Mouse (Mus musculus) kidney, embryonic 14.5 days (tissue): ENCODE measurements around the gene Pafah1b1. TPM values are rescaled to one million over a fixed set of nuclear protein-coding genes. Genes with fewer than 3 reads are reported as not detected.
A peak's percentile ranks its signal among the peaks of the same experiment; 100 is the strongest.

Experiments used
- ATAC-seq: fragments of 200-750 bp; cut with Nextera tagmentation; 2 replicates; pipeline ENCODE4 v1.8.0; 2017; ENCODE audit warnings: moderate number of reproducible peaks, mild to moderate bottlenecking, moderate TSS enrichment, moderate library complexity; ENCODE audit not compliant: low FRiP score, low TSS enrichment
- H3K27ac ChIP-seq: fragments of 300-500 bp; sonication (generic); 2 replicates; pipeline ENCODE4 v1.5.1; 2014; ENCODE audit warnings: low read depth, mild to moderate bottlenecking, low read length, moderate library complexity, mixed read lengths
- H3K27me3 ChIP-seq: fragments of 300-500 bp; sonication (generic); 2 replicates; pipeline ENCODE4 v1.6.1; 2014; ENCODE audit warnings: mild to moderate bottlenecking, low read length; ENCODE audit not compliant: control insufficient read depth, insufficient read depth
- H3K36me3 ChIP-seq: fragments of 300-500 bp; sonication (generic); 2 replicates; pipeline ENCODE4 v1.6.1; 2014; ENCODE audit warnings: low read length, mixed read lengths; ENCODE audit not compliant: control insufficient read depth, insufficient read depth
- H3K4me1 ChIP-seq: fragments of 300-500 bp; sonication (generic); 2 replicates; pipeline ENCODE4 v1.6.1; 2014; ENCODE audit warnings: low read length, mixed read lengths; ENCODE audit not compliant: control insufficient read depth, insufficient read depth
- H3K4me2 ChIP-seq: fragments of 300-500 bp; sonication (generic); replicated peaks from 2 replicates; pipeline ENCODE4 v1.6.1; 2014; ENCODE audit warnings: low read depth, mild to moderate bottlenecking, low read length
- H3K4me3 ChIP-seq: fragments of 300-500 bp; sonication (generic); 2 replicates; pipeline ENCODE4 v1.5.1; 2014; ENCODE audit warnings: mild to moderate bottlenecking, low read length
- H3K9ac ChIP-seq: fragments of 300-500 bp; sonication (generic); 2 replicates; pipeline ENCODE4 v1.6.1; 2014; ENCODE audit warnings: low read depth, mild to moderate bottlenecking, low read length, moderate library complexity
- H3K9me3 ChIP-seq: fragments of 300-500 bp; sonication (generic); 2 replicates; pipeline ENCODE4 v1.6.1; 2016; ENCODE audit warnings: low read length; ENCODE audit not compliant: control insufficient read depth
- WGBS: fragments of 180-500 bp; shearing (Covaris S2); extraction: QIAGEN DNeasy Blood & Tissue Kit; methylation state at CpG from one replicate; pipeline ENCODE4 v1.1.7; 2014; 5-methylcytosine and 5-hydroxymethylcytosine counted together
- polyA plus RNA-seq: library from polyadenylated mRNA; unstranded; fragments of >200 nt; fragmentation: Nextera tagmentation; extraction: Ambion mirVana; gene quantifications from 2 replicates; pipeline ENCODE4 v1.2.1, GENCODE M21; 2014

The Pafah1b1 gene
- polyA plus RNA-seq, 1 experiment from 2014 or later: 74.1 TPM

DNA sequence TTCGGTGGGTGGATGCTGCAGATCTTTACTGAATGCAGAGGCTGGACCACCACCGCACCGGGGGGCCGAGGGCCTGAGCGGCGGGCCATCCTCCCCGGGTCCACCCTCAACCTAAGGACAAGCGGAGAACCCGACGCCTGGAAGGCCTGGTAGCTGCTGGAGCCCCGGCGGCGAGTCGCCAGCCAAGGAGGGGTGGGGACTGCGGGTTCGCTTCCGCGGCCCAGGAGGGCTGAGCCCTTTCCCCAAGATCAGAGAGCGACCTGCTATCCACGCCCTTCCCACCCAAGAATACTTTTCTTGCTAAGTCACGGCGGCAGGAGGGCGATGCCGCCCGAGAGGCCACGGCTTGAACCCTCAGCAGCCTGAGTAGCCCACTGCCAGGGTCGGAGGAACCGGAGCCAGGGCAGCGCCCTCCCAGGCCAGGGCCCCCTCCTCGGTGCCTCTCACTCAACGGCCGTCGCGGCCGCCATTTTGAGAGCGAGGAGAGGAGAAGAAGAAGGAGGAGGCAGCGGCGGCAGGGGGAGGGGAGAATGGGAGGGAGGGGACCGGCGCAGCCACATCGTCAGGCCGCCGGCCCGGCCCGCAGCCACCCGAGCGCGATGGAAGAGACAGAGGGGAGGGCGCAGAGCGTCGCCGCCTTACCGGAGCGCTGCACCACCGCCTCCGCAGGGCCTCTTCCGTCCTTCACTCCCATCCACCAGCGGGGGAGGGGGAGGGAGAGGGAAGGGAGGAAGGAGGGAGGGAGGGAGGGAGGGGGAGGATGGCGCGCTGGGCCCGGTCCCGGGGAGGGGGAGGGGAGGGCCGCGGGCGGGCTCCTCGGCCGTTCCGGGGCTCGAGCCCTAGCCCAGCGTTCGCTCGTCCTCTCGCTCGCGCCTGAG lies 874 bp downstream of the Pafah1b1 start:
- WGBS: under 1% methylated on average over 41 of the region's 75 CpGs
- Histone ChIP-seq H3K9ac (peak overlapping the region; percentile 96), H3K4me3 (peak overlapping the region; percentile 99), H3K4me1 (peaks cover 9% of the 10 kb centered on the region; the same call in 1 of the 2 replicates), H3K27ac (peak overlapping the region; percentile 99), H3K36me3 (no peaks in the 10 kb centered on the region), H3K27me3 (no peaks in the 10 kb centered on the region), H3K4me2 (peak overlapping the region; percentile 54), H3K9me3 (no peaks in the 10 kb centered on the region)
- peak; percentile 87 for ATAC-seq

DNA sequence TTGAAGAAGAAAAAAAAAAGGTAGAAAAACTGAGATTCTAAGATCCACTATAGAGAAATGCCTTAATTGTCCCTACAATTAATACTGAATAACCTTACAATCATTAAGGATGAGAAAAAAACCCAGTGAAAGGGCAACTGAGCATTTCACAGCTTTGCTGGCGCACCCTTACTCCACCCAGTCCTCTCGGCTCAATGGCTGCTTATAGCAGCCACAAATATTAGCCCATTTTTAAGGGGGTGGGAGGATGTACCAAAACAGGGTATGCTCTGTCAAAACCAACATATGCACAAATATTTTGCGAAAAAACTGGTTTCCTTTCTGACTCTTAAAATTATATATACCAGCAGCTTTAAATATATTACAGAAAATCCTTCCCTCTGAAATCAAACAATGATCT lies 2.5 kb downstream of the Pafah1b1 start:
- no peak for ATAC-seq
- Histone ChIP-seq H3K4me3 (peak overlapping the region; percentile 22; the same call in 1 of the 2 replicates), H3K4me2 (peak overlapping the region; percentile 54), H3K4me1 (peaks cover 9% of the 10 kb centered on the region; the same call in 1 of the 2 replicates), H3K36me3 (no peaks in the 10 kb centered on the region), H3K27me3 (no peaks in the 10 kb centered on the region), H3K9ac (peak overlapping the region; percentile 35; the same call in 1 of the 2 replicates), H3K27ac (no peak overlapping the region), H3K9me3 (no peaks in the 10 kb centered on the region)
- WGBS: 42% methylated on average over 3 of the region's 3 CpGs

DNA sequence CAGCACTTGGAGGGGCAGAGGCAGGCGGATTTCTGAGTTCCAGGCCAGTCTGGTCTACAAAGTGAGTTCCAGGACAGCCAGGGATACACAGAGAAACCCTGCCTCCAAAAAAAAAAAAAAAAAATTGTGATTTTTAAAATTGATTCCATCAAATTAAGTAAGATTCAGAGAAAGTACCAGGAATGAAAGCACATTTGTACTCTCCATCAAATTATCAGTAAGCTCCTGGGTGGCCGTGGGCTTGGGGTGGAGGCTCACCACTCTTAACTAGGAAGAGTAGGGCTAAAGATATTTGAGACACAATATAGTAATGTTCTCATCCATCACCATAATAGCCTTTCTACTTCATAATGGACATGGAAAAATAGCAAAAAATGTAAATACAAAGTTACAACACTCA lies 3.3 kb downstream of the Pafah1b1 start:
- Histone ChIP-seq H3K9me3 (no peaks in the 10 kb centered on the region), H3K36me3 (no peaks in the 10 kb centered on the region), H3K27me3 (no peaks in the 10 kb centered on the region), H3K4me3 (no peak overlapping the region), H3K27ac (no peak overlapping the region), H3K9ac (no peak overlapping the region), H3K4me2 (no peak overlapping the region; the same call in 1 of the 2 replicates), H3K4me1 (peaks cover 9% of the 10 kb centered on the region; the same call in 1 of the 2 replicates)
- WGBS: 75% methylated on average over 2 of the region's 2 CpGs
- ATAC-seq: no peak

DNA sequence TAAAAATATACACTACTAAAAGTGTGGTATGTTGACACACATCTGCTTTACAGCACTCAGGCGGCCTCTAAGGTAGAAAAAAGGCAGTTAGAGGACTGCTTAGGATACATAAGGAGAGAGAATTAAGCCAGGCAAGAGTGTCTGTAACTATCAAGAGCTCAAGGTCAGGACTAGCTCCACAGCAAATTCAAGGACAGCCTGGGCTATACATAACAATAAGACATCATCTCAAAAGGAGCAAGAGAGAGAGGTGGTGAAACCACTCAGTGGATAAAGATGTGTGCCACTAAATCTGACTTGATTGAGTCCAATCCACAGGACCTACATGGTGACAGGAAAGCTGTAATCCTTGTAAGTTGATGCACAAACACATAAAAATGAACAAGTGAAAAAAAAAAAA lies 3.8 kb downstream of the Pafah1b1 start:
- peaks cover 9% of the 10 kb centered on the region; the same call in 1 of the 2 replicates for H3K4me1 ChIP-seq
- WGBS: 72% methylated on average over 1 of the region's 1 CpGs
- H3K4me3 ChIP-seq: no peak overlapping the region
- no peak overlapping the region for H3K9ac ChIP-seq
- H3K27me3 ChIP-seq: no peaks in the 10 kb centered on the region
- no peak for ATAC-seq
- no peak overlapping the region for H3K4me2 ChIP-seq
- H3K36me3 ChIP-seq: no peaks in the 10 kb centered on the region
- H3K27ac ChIP-seq: no peak overlapping the region
- no peaks in the 10 kb centered on the region for H3K9me3 ChIP-seq

DNA sequence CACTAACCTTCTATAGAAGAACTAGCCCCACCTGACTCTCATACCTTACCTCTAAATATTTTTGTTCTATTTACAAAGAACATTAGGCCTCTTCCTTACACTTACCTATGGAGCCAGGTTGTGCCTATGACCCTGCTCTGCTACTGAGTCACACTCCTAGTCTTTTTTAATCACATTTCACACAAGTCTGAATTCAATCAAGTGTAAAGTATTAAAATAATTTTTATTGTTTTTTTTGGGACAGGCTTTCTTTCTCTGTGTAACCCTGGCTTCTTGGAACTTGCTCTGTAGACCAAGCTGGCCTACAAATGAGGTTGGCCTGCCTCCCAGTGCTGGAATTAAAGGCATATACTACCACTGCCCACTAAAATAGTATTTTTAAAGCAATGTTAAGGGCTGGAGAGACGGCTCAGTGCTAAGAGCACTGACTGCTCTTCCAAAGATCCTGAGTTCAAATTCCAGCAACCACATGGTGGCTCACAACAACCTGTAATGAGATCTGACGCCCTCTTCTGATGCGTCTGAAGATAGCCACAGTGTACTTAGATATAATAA lies 8.4 kb downstream of the Pafah1b1 start:
- no peak for ATAC-seq
- WGBS: 96% methylated on average over 3 of the region's 3 CpGs
- peaks cover 5% of the 10 kb centered on the region; the same call in 1 of the 2 replicates for H3K4me1 ChIP-seq
- no peaks in the 10 kb centered on the region for H3K36me3 ChIP-seq
- H3K4me3 ChIP-seq: no peak overlapping the region
- no peak overlapping the region for H3K9ac ChIP-seq
- no peaks in the 10 kb centered on the region for H3K9me3 ChIP-seq
- H3K27ac ChIP-seq: no peak overlapping the region
- no peaks in the 10 kb centered on the region for H3K27me3 ChIP-seq
- H3K4me2 ChIP-seq: no peak overlapping the region

DNA sequence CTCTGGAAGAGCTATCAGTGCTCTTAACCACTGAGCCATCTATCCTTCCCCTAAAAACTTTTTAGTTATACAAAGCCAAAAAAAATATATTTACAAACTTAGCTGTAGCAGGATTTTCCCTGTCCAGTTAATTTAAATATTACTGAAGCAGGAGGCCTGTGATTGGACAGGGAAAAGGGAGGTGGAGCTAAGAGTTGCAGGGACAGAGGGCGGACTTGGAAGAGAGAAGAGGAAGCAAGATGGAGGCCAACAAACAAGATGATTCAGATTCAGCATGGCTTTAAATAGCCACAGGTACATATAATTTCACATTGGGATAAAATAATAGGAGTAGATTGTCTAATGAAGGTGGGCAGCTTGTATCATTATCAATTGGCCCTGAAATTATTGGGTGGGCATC lies 13.8 kb downstream of the Pafah1b1 start:
- no peaks in the 10 kb centered on the region for H3K9me3 ChIP-seq
- H3K4me3 ChIP-seq: no peak overlapping the region
- WGBS: 90% methylated on average over 1 of the region's 1 CpGs
- H3K4me1 ChIP-seq: no peaks in the 10 kb centered on the region
- no peak for ATAC-seq
- H3K27ac ChIP-seq: no peak overlapping the region
- no peaks in the 10 kb centered on the region for H3K36me3 ChIP-seq
- H3K9ac ChIP-seq: no peak overlapping the region
- H3K27me3 ChIP-seq: no peaks in the 10 kb centered on the region
- H3K4me2 ChIP-seq: no peak overlapping the region

DNA sequence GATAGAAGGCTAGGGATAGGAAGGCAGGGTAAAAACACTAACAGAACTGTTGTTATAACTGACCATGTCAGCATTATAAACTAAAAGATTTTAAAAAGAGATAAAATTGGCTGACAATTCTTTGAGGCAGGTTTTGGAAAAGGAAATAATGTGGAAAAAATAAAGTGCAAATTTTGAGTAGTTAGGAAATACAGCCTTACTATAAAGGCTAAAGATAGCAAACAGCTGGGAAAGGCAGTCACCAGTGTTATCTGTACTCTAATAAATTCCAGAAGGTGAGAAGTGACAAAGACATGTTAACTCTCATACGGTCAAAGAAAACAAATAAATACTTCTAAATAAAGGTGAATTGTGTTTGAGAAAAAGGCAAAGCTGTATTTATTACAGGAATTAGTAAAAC lies 15.7 kb downstream of the Pafah1b1 start:
- Histone ChIP-seq H3K4me3 (no peak overlapping the region), H3K36me3 (no peaks in the 10 kb centered on the region), H3K4me2 (no peak overlapping the region), H3K27ac (no peak overlapping the region), H3K9ac (no peak overlapping the region), H3K9me3 (no peaks in the 10 kb centered on the region), H3K4me1 (no peaks in the 10 kb centered on the region), H3K27me3 (no peaks in the 10 kb centered on the region)
- no peak for ATAC-seq
- WGBS: 17% methylated on average over 1 of the region's 1 CpGs

DNA sequence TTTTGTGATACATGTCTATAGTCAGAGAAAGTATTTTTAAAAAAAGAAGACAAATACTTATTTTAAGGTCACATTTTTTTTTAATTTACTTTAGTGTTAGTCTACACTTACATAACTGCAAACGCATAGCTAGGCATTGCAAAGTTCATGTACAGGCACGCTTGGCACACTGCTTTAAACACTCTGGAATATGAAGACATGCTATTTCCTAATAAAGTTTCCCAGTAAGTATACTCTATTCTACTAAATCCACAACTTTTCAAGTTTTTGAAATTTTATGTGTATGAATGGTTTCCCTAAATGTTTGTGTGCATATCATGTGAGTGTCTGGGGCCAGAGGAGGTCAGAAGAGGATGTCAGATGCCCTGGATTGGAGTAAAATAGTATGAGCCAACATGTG lies 20.4 kb downstream of the Pafah1b1 start:
- Histone ChIP-seq H3K4me1 (no peaks in the 10 kb centered on the region), H3K4me3 (no peak overlapping the region), H3K27ac (no peak overlapping the region), H3K9ac (no peak overlapping the region), H3K9me3 (no peaks in the 10 kb centered on the region), H3K4me2 (no peak overlapping the region), H3K36me3 (no peaks in the 10 kb centered on the region; the same call in 1 of the 2 replicates), H3K27me3 (no peaks in the 10 kb centered on the region)
- no peak for ATAC-seq
- WGBS: 98% methylated on average over 2 of the region's 2 CpGs

DNA sequence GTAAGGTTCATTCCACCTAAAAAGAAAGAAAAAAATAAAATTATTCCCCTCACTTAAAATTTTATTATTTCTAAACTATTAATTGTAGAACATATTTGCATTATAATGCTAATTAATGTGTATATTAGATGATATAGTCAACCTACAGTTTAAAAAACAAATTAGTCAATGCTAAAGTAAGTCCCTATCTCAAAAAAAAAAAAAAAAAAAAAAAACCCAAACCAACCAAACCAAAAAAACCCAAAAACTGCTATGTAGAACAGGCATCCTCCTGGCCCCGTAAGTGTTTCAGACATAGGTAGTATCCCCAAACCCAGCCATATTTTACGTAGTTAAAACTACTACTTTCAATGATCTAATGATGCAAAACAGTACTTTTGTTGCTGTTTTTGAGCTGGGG lies 25.0 kb downstream of the Pafah1b1 start:
- Histone ChIP-seq H3K9ac (no peak overlapping the region), H3K27me3 (no peaks in the 10 kb centered on the region), H3K27ac (no peak overlapping the region), H3K4me1 (no peaks in the 10 kb centered on the region), H3K9me3 (no peaks in the 10 kb centered on the region), H3K36me3 (peaks cover 29% of the 10 kb centered on the region; the same call in 1 of the 2 replicates), H3K4me3 (no peak overlapping the region), H3K4me2 (no peak overlapping the region)
- 99% methylated on average over 2 of the region's 2 CpGs for WGBS
- ATAC-seq: no peak
